Mouse (Mus musculus) lung, postnatal 0 days (tissue): Measurements from ENCODE around the gene Nr2c1.

ENCODE experiments used
- CTCF ChIP-seq: IDR thresholded peaks from 2 replicates; pipeline ENCODE4 v1.5.1; 2016; ENCODE audit warnings: antibody characterized with exemption, mild to moderate bottlenecking
- EP300 ChIP-seq: IDR thresholded peaks from 2 replicates; pipeline ENCODE4 v1.6.1; 2016; ENCODE audit warnings: antibody characterized with exemption, mild to moderate bottlenecking, control low read depth

- TF ChIP-seq CTCF (no peak), EP300 (no peak)
These were observed 13.4 kb downstream of the Nr2c1 start for GRCm38 (mm10) chr10:94161051-94161765.
